Mouse (Mus musculus): ENCODE measurements around the gene Uba52. TPM values are rescaled to one million over a fixed set of nuclear protein-coding genes. Genes with fewer than 3 reads are reported as not detected.

Uba52 gene
- polyA plus RNA-seq, 1 experiment from 2014 or later: 940 TPM

- Histone ChIP-seq H3K9ac (no peak overlapping the region), H3K27me3 (no peaks in the 10 kb centered on the region), H3K4me1 (peaks cover 31% of the 10 kb centered on the region), H3K27ac (no peak overlapping the region), H3K9me3 (no peaks in the 10 kb centered on the region), H3K4me3 (no peak overlapping the region), H3K36me3 (no peaks in the 10 kb centered on the region), H3K4me2 (no peak overlapping the region)
- 76% methylated on average over 6 of the region's 6 CpGs for WGBS
- ATAC-seq (ENCODE audit: insufficient number of reproducible peaks, low FRiP score, low TSS enrichment, low read depth): no peak
Measured at GRCm38 (mm10) chr8:70544200-70544687, 33.6 kb upstream of the Uba52 start.

- peaks cover 31% of the 10 kb centered on the region for H3K4me1 ChIP-seq
- peak overlapping the region; percentile 93 for H3K4me2 ChIP-seq
- WGBS: 83% methylated on average over 5 of the region's 5 CpGs
- ATAC-seq (ENCODE audit: insufficient number of reproducible peaks, low FRiP score, low TSS enrichment, low read depth): no peak
- H3K27ac ChIP-seq: peak overlapping the region; percentile 97
- peaks cover 10% of the 10 kb centered on the region; the same call in 1 of the 2 replicates for H3K36me3 ChIP-seq
- peak overlapping the region; percentile 84 for H3K4me3 ChIP-seq
- H3K27me3 ChIP-seq: no peaks in the 10 kb centered on the region
- no peaks in the 10 kb centered on the region for H3K9me3 ChIP-seq
- no peak overlapping the region for H3K9ac ChIP-seq
Measured at GRCm38 (mm10) chr8:70541081-70541480, 30.5 kb upstream of the Uba52 start.

- ATAC-seq (ENCODE audit: insufficient number of reproducible peaks, low FRiP score, low TSS enrichment, low read depth): no peak
- Histone ChIP-seq H3K4me2 (peak overlapping the region; percentile 93), H3K9me3 (no peaks in the 10 kb centered on the region), H3K4me3 (peak overlapping the region; percentile 84), H3K4me1 (peaks cover 31% of the 10 kb centered on the region), H3K9ac (peak overlapping the region; percentile 93), H3K27me3 (no peaks in the 10 kb centered on the region), H3K36me3 (peaks cover 14% of the 10 kb centered on the region), H3K27ac (peak overlapping the region; percentile 97)
- 42% methylated on average over 7 of the region's 7 CpGs for WGBS
Measured at GRCm38 (mm10) chr8:70540507-70541071, 30.0 kb upstream of the Uba52 start.

GRCm38 (mm10) chr8:70540013-70540506, 29.5 kb upstream of the Uba52 start:
- Histone ChIP-seq H3K4me1 (peaks cover 31% of the 10 kb centered on the region), H3K36me3 (peaks cover 19% of the 10 kb centered on the region), H3K9me3 (no peaks in the 10 kb centered on the region), H3K27ac (peak overlapping the region; percentile 97), H3K4me3 (peak overlapping the region; percentile 84), H3K27me3 (no peaks in the 10 kb centered on the region), H3K4me2 (peak overlapping the region; percentile 93), H3K9ac (peak overlapping the region; percentile 93)
- ATAC-seq (ENCODE audit: insufficient number of reproducible peaks, low FRiP score, low TSS enrichment, low read depth): no peak
- 12% methylated on average over 4 of the region's 4 CpGs for WGBS

GRCm38 (mm10) chr8:70539077-70539813, 28.6 kb upstream of the Uba52 start, which contains the start of gene Ell:
Gene Ell, plus strand, starts transcription at chr8:70539457.
- peaks cover 31% of the 10 kb centered on the region for H3K4me1 ChIP-seq
- under 1% methylated on average over 55 of the region's 58 CpGs for WGBS

GRCm38 (mm10) chr8:70538633-70539076, 28.1 kb upstream of the Uba52 start:
- ATAC-seq (ENCODE audit: insufficient number of reproducible peaks, low FRiP score, low TSS enrichment, low read depth): peak; percentile 83
- peak overlapping the region; percentile 93 for H3K4me2 ChIP-seq
- H3K9me3 ChIP-seq: no peaks in the 10 kb centered on the region
- no peaks in the 10 kb centered on the region for H3K27me3 ChIP-seq
- under 1% methylated on average over 32 of the region's 32 CpGs for WGBS
- H3K4me1 ChIP-seq: peaks cover 28% of the 10 kb centered on the region
- H3K27ac ChIP-seq: peak overlapping the region; percentile 97
- peak overlapping the region; percentile 44 for H3K9ac ChIP-seq
- peaks cover 33% of the 10 kb centered on the region for H3K36me3 ChIP-seq
- peak overlapping the region; percentile 84 for H3K4me3 ChIP-seq

More at GRCm38 (mm10) chr8:70539077-70539813, 28.6 kb upstream of the Uba52 start, which contains the start of gene Ell:
- peak; percentile 94 for ATAC-seq (ENCODE audit: insufficient number of reproducible peaks, low FRiP score, low TSS enrichment, low read depth)
- Histone ChIP-seq H3K4me3 (peak within 1 kb of the TSS; percentile 84), H3K27ac (peak within 1 kb of the TSS; percentile 97), H3K9me3 (no peaks in the 10 kb centered on the region), H3K27me3 (no peaks in the 10 kb centered on the region), H3K4me2 (peak within 1 kb of the TSS; percentile 93), H3K36me3 (peaks cover 27% of the 10 kb centered on the region), H3K9ac (peak within 1 kb of the TSS; percentile 93)

GRCm38 (mm10) chr8:70538024-70538579, 27.5 kb upstream of the Uba52 start:
- Histone ChIP-seq H3K36me3 (peaks cover 39% of the 10 kb centered on the region), H3K4me1 (peaks cover 28% of the 10 kb centered on the region), H3K4me3 (peak overlapping the region; percentile 84), H3K4me2 (peak overlapping the region; percentile 93), H3K9me3 (no peaks in the 10 kb centered on the region), H3K27ac (peak overlapping the region; percentile 97), H3K27me3 (no peaks in the 10 kb centered on the region), H3K9ac (peak overlapping the region; percentile 35; the same call in 1 of the 2 replicates)
- ATAC-seq (ENCODE audit: insufficient number of reproducible peaks, low FRiP score, low TSS enrichment, low read depth): no peak
- WGBS: 10% methylated on average over 24 of the region's 24 CpGs

GRCm38 (mm10) chr8:70535701-70536100, 25.1 kb upstream of the Uba52 start:
- no peak for ATAC-seq (ENCODE audit: insufficient number of reproducible peaks, low FRiP score, low TSS enrichment, low read depth)
- peaks cover 63% of the 10 kb centered on the region for H3K36me3 ChIP-seq
- no peak overlapping the region for H3K27ac ChIP-seq
- H3K4me3 ChIP-seq: no peak overlapping the region
- H3K27me3 ChIP-seq: no peaks in the 10 kb centered on the region
- H3K4me2 ChIP-seq: no peak overlapping the region
- H3K9me3 ChIP-seq: no peaks in the 10 kb centered on the region
- H3K9ac ChIP-seq: no peak overlapping the region
- 90% methylated on average over 2 of the region's 2 CpGs for WGBS
- H3K4me1 ChIP-seq: peaks cover 17% of the 10 kb centered on the region

- Histone ChIP-seq H3K9me3 (no peaks in the 10 kb centered on the region), H3K9ac (no peak overlapping the region), H3K27ac (no peak overlapping the region), H3K27me3 (no peaks in the 10 kb centered on the region), H3K4me1 (peaks cover 12% of the 10 kb centered on the region), H3K4me2 (no peak overlapping the region), H3K36me3 (peaks cover 68% of the 10 kb centered on the region), H3K4me3 (no peak overlapping the region)
- no peak for ATAC-seq (ENCODE audit: insufficient number of reproducible peaks, low FRiP score, low TSS enrichment, low read depth)
- WGBS: 92% methylated on average over 3 of the region's 3 CpGs
Measured at GRCm38 (mm10) chr8:70535221-70535620, 24.6 kb upstream of the Uba52 start.

GRCm38 (mm10) chr8:70534281-70534680, 23.7 kb upstream of the Uba52 start:
- H3K9ac ChIP-seq: no peak overlapping the region
- no peaks in the 10 kb centered on the region for H3K27me3 ChIP-seq
- no peak overlapping the region for H3K4me2 ChIP-seq
- peaks cover 12% of the 10 kb centered on the region for H3K4me1 ChIP-seq
- H3K36me3 ChIP-seq: peaks cover 77% of the 10 kb centered on the region
- no peak overlapping the region for H3K4me3 ChIP-seq
- no peak overlapping the region for H3K27ac ChIP-seq
- H3K9me3 ChIP-seq: no peaks in the 10 kb centered on the region
- no peak for ATAC-seq (ENCODE audit: insufficient number of reproducible peaks, low FRiP score, low TSS enrichment, low read depth)
- 89% methylated on average over 12 of the region's 12 CpGs for WGBS

GRCm38 (mm10) chr8:70530314-70530713, 19.7 kb upstream of the Uba52 start:
- Histone ChIP-seq H3K36me3 (peaks cover 61% of the 10 kb centered on the region), H3K9me3 (no peaks in the 10 kb centered on the region), H3K4me3 (no peak overlapping the region), H3K27me3 (no peaks in the 10 kb centered on the region), H3K4me2 (no peak overlapping the region), H3K27ac (no peak overlapping the region), H3K9ac (no peak overlapping the region), H3K4me1 (peaks cover 24% of the 10 kb centered on the region)
- ATAC-seq (ENCODE audit: insufficient number of reproducible peaks, low FRiP score, low TSS enrichment, low read depth): no peak
- 88% methylated on average over 2 of the region's 2 CpGs for WGBS
